Comparison of ENCODE assay signal across 20 mouse cellular contexts in the genomic region with DNA sequence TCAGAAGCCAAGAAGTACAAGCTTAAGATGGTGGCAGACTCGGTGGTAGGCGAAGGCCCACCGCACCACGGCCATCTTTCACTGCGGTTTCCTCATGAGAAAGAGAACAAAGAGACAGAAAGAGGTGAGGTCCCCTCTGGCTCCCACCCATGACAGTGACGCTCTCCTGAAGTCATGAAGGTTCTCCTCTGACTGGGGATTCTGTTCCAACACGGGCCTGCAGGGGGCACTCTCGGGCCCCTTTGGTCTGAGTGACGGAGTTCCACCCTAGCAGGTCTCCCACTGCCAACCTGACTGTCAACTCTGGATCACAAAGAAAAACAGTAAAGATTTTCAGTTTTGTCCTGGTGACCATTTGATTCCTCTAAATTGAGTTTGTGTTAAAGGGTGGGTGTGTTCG.
DNase-seq lines count a peak whose midpoint lies in the region; ATAC-seq and TF ChIP-seq lines count a peak whose summit lies in the region.
"Had no signal": no experiment of that assay in that cellular context is flagged by ENCODE, and none has a peak within 500 bp of the region (broad histone marks: within the 10 kb centered on the region; RNA-seq: fewer than 3 reads in every experiment).

No protein-coding gene starts in this region.

- H3K27ac ChIP-seq in testis, adult 2 months (ENCODE audit: control insufficient read depth, insufficient read depth, low read depth, low read length): no peak overlapping the region
- H3K27ac ChIP-seq: embryonic facial prominence, embryonic 10.5 days; forebrain, embryonic 15.5 days; hindbrain, postnatal 0 days; limb, embryonic 15.5 days; macrophage had no signal

- H3K4me1 ChIP-seq in testis, adult 2 months (ENCODE audit: control insufficient read depth, insufficient read depth, low read length): peaks cover 2% of the 10 kb centered on the region; the same call in 1 of the 2 replicates
- H3K4me1 ChIP-seq in E14TG2a.4 (replicated peaks; ENCODE audit: low read depth, low read length): no peaks in the 10 kb centered on the region
- H3K4me1 ChIP-seq: forebrain, embryonic 15.5 days had no signal

- no peak overlapping the region for H3K4me3 ChIP-seq in testis, adult 2 months (ENCODE audit: control insufficient read depth, low read depth, low read length)
- no peak overlapping the region for H3K4me3 ChIP-seq in E14TG2a.4 (replicated peaks; ENCODE audit: low read length)
- H3K4me3 ChIP-seq: embryonic facial prominence, embryonic 10.5 days; forebrain, embryonic 15.5 days; heart, embryonic 12.5 days; limb, embryonic 15.5 days had no signal

- DNase-seq in testis, postnatal 10 days (ENCODE audit: low spot score): no peak
- peak; percentile 18 for DNase-seq in ZHBTc4 (ENCODE audit: low read depth, low spot score)
- DNase-seq in testis, postnatal 14 days (ENCODE audit: low spot score): peak; percentile 10
- DNase-seq in lung, postnatal 14 days: no peak
- DNase-seq: adrenal gland, postnatal 14 days; cerebellum, adult 11 months; cerebellum, adult 9-11 months; heart, postnatal 10 days; kidney, postnatal 25 days; right cerebral cortex, postnatal 14 days had no signal

- no peak for TF ChIP-seq POLR2A in testis, adult 2 months (IDR thresholded peaks at IDR 0.05; ENCODE audit: control insufficient read depth, low read depth, low read length)

- no peaks in the 10 kb centered on the region for H3K27me3 ChIP-seq in testis, adult 2 months (ENCODE audit: control insufficient read depth, insufficient read depth, low read length)
- no peaks in the 10 kb centered on the region for H3K27me3 ChIP-seq in E14TG2a.4 (ENCODE audit: insufficient read depth, low read length)
- H3K27me3 ChIP-seq: forebrain, embryonic 15.5 days; heart, embryonic 12.5 days; limb, embryonic 15.5 days had no signal

- TF ChIP-seq CTCF in testis, adult 2 months (IDR thresholded peaks at IDR 0.05; ENCODE audit: control insufficient read depth, insufficient read depth, insufficient replicate concordance, low read depth, low read length): peak; percentile 52; the same call in 1 of the 2 replicates
- peak; percentile 34 for TF ChIP-seq CTCF in E14TG2a.4 (conservative IDR thresholded peaks at IDR 0.05; ENCODE audit: low read length)

- peaks cover 32% of the 10 kb centered on the region for H3K9me3 ChIP-seq in E14TG2a.4 (ENCODE audit: low read length)
- H3K9me3 ChIP-seq: embryonic facial prominence, embryonic 10.5 days; forebrain, embryonic 15.5 days; heart, embryonic 12.5 days; limb, embryonic 15.5 days had no signal

- no peaks in the 10 kb centered on the region for H3K36me3 ChIP-seq in testis, adult 2 months (ENCODE audit: control insufficient read depth, insufficient read depth, low read length)
- H3K36me3 ChIP-seq in E14TG2a.4 (ENCODE audit: insufficient read depth, low read length): no peaks in the 10 kb centered on the region
- H3K36me3 ChIP-seq: embryonic facial prominence, embryonic 10.5 days; forebrain, embryonic 15.5 days; heart, embryonic 12.5 days; limb, embryonic 15.5 days had no signal

- no peak for ATAC-seq in CD4-positive, CD25-positive, alpha-beta regulatory T cell, adult 4 months
- ATAC-seq: forebrain, embryonic 15.5 days; hindbrain, postnatal 0 days; intestine, embryonic 16.5 days had no signal

Comparison
In these comparisons a context has a peak if more than half of its experiments do, and no peak if none do; other contexts are left out.
1. DNase-seq: peak in ZHBTc4 (single experiment) and testis, postnatal 14 days (single experiment); none in testis, postnatal 10 days (single experiment) and lung, postnatal 14 days (single experiment).